Mouse (Mus musculus) small intestine, adult 2 months (tissue): ENCODE results near the gene Stk39. TPM values are rescaled to one million over a fixed set of nuclear protein-coding genes. Genes with fewer than 3 reads are reported as not detected.
A peak's percentile ranks its signal among the peaks of the same experiment; 100 is the strongest.

ENCODE experiments used
- H3K27ac ChIP-seq: fragments of 200-500 bp; 2 replicates; pipeline ENCODE4 v1.5.1; 2012; ENCODE audit warnings: low read depth, low read length, control low read depth, inconsistent platforms; ENCODE audit not compliant: insufficient read depth
- H3K27me3 ChIP-seq: fragments of 200-500 bp; 2 replicates; pipeline ENCODE4 v1.6.1; 2012; ENCODE audit warnings: mild to moderate bottlenecking, moderate library complexity, low read length, inconsistent platforms; ENCODE audit not compliant: control insufficient read depth, insufficient read depth
- H3K36me3 ChIP-seq: fragments of 200-500 bp; 2 replicates; pipeline ENCODE4 v1.6.1; 2012; ENCODE audit warnings: mild to moderate bottlenecking, low read length, control low read depth, inconsistent platforms; ENCODE audit not compliant: control insufficient read depth, insufficient read depth
- H3K4me1 ChIP-seq: fragments of 200-500 bp; 2 replicates; pipeline ENCODE4 v1.6.1; 2012; ENCODE audit warnings: low read length, inconsistent platforms, mixed read lengths; ENCODE audit not compliant: control insufficient read depth, insufficient read depth, insufficient read length
- H3K4me3 ChIP-seq: fragments of 200-500 bp; 2 replicates; pipeline ENCODE4 v1.5.1; 2012; ENCODE audit warnings: low read depth, mild to moderate bottlenecking, control low read depth, inconsistent platforms, low read length, moderate library complexity
- CTCF ChIP-seq: fragments of 200-500 bp; IDR thresholded peaks from 2 replicates; pipeline ENCODE4 v1.5.1; 2012; ENCODE audit warnings: low read depth, mild to moderate bottlenecking, control low read depth, inconsistent platforms, low read length, moderate library complexity, mixed read lengths; ENCODE audit not compliant: insufficient replicate concordance, insufficient read length; ENCODE audit errors: extremely low read depth
- POLR2A ChIP-seq: fragments of 200-500 bp; IDR thresholded peaks from 2 replicates; pipeline ENCODE4 v1.6.1; 2012; ENCODE audit warnings: low read depth, mild to moderate bottlenecking, control low read depth, inconsistent platforms, low read length, moderate library complexity
- WGBS: fragments of 180-500 bp; shearing (Covaris S2); methylation state at CpG from one replicate; pipeline ENCODE4 v1.1.7; 2018; 5-methylcytosine and 5-hydroxymethylcytosine counted together
- polyA plus RNA-seq: library from polyadenylated mRNA; depleted of rRNA; stranded (reverse); fragments of >200 nt; gene quantifications from 2 replicates; pipeline ENCODE4 v1.2.3, GENCODE M21; 2012

Gene Stk39
- polyA plus RNA-seq, 1 experiment, result 4.6 TPM

GRCm38 (mm10) chr2:68409640-68410215, 62.3 kb downstream of the Stk39 start:
- H3K27me3 ChIP-seq, result no peaks in the 10 kb centered on the region
- no peaks in the 10 kb centered on the region for H3K36me3 ChIP-seq
- no peak overlapping the region for H3K27ac ChIP-seq
- 60% methylated on average over 12 of the region's 12 CpGs for WGBS
- TF ChIP-seq CTCF, result no peak
- no peak for TF ChIP-seq POLR2A
- H3K4me1 ChIP-seq, result no peaks in the 10 kb centered on the region
- no peak overlapping the region for H3K4me3 ChIP-seq

- TF ChIP-seq POLR2A (no peak), CTCF (no peak)
- no peaks in the 10 kb centered on the region for H3K27me3 ChIP-seq
- 84% methylated on average over 17 of the region's 17 CpGs for WGBS
- H3K27ac ChIP-seq, result no peak overlapping the region
- no peak overlapping the region for H3K4me3 ChIP-seq
- H3K4me1 ChIP-seq, result no peaks in the 10 kb centered on the region
- no peaks in the 10 kb centered on the region for H3K36me3 ChIP-seq
Measured at GRCm38 (mm10) chr2:68408271-68408980, 63.6 kb downstream of the Stk39 start.

DNA sequence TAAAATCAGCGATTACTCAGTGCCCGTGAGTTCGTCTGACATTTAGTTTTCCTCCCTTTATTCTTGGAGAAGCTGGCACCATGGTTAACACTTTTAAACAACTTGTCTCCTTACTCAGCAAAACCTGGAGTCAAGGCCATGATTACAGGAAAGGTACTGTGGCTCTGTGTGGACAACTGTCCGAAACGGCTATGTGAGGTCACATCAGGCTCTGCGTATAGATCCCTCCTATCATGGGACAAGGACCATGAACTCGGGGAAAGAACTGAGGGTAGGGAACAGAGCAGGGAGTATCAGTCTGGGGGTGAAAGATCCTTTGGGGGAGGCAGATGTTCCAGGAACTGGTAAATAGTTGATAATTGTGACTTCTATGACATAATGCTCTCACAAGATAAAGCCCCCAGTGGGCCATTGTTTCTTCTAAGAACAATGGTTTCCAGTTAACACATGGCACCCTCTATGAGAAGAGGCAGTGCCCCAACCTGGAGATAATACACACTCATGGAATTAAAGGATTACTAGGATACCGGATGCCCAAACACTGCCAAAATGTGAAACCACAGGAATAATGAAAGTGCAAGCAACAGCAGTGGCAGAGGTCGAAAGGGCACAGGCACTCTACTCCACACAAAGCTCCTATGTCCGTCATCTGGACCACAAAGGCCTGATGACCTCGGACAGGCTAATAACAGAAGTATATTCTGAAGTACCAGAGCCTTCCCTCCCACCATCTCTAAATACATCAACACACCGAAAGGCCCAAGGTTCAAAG, 64.7 kb downstream of the Stk39 start:
- H3K36me3 ChIP-seq, result no peaks in the 10 kb centered on the region
- WGBS, result 85% methylated on average over 12 of the region's 12 CpGs
- no peaks in the 10 kb centered on the region for H3K27me3 ChIP-seq
- no peaks in the 10 kb centered on the region for H3K4me1 ChIP-seq
- no peak overlapping the region for H3K27ac ChIP-seq
- TF ChIP-seq CTCF, result no peak
- TF ChIP-seq POLR2A, result no peak
- H3K4me3 ChIP-seq, result no peak overlapping the region

- no peaks in the 10 kb centered on the region for H3K27me3 ChIP-seq
- no peak overlapping the region for H3K27ac ChIP-seq
- 80% methylated on average over 12 of the region's 12 CpGs for WGBS
- H3K4me3 ChIP-seq, result no peak overlapping the region
- no peaks in the 10 kb centered on the region for H3K36me3 ChIP-seq
- no peak for TF ChIP-seq POLR2A
- no peaks in the 10 kb centered on the region for H3K4me1 ChIP-seq
Measured at GRCm38 (mm10) chr2:68406571-68407074, 65.4 kb downstream of the Stk39 start.

DNA sequence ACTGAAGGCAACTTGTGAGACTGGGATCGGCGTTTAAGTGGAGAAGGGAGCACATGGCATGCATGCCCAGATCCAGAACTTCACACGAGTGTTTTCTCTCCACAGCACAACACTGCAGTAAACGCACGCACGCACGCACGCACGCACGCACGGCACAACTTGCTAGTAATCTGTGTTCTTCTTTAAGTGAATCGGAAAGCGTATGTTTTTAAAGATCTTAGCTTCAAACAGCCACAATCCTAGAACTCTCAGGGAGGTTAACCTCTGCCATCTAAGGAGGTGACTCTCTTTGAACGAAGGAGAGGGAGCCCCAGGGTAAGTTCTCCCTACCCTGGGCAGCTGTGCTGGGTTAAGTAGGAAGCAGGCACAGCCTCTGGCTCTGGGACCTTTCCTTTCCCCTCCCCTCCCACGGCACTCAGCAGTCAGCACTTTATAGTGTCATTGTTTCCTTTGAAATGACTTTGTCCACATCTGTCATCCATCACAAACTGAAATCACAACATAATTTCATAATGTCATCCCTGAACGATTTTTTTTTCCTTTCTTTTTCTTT, 66.8 kb downstream of the Stk39 start:
- TF ChIP-seq CTCF (no peak), POLR2A (no peak)
- no peak overlapping the region for H3K27ac ChIP-seq
- peak overlapping the region; percentile 4; the same call in 1 of the 2 replicates for H3K4me3 ChIP-seq
- H3K36me3 ChIP-seq, result no peaks in the 10 kb centered on the region
- no peaks in the 10 kb centered on the region for H3K27me3 ChIP-seq
- 70% methylated on average over 16 of the region's 16 CpGs for WGBS
- H3K4me1 ChIP-seq, result no peaks in the 10 kb centered on the region

DNA sequence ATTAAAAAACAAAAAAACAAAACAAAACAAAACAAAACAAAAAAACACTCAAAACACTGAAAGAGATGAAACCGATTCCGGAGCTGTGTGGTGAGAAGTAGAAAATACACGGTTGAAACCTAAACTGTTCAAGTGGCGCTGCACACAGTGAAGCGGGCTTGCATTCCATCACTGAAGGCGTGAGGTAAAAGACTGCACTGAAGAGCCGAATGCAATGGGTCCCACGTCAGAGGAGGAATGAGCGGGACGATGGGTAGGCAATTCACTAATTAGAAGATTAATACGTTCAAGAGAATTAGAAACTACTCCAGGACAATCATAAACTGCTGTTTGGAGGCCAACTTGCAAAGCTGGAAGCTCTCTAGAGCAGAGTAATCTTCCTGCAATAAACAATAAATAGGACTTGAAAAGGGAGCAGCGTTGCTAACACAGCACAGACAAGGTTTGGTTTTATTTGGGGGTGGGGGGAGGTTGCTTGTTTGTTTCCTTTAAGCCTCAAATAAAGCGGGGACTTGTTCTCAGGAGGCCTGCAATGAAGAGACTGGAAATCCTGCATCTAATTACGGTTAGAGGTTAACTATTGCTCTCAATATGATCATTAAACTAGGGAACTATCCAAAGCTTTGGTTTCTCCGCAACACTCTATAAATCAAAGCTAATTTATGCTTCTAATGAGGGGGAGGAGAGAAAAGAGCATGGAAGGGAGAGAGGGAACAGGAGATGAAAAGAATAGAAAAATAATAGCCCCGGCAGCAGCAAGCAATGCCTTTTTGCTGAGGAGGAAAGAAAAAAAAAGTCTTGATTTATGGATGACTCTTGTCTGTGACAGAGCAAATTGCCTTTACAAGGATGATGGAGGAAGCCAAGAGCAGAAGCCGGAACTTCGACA, 67.5 kb downstream of the Stk39 start:
- no peak overlapping the region for H3K27ac ChIP-seq
- H3K36me3 ChIP-seq, result no peaks in the 10 kb centered on the region
- no peaks in the 10 kb centered on the region for H3K27me3 ChIP-seq
- H3K4me3 ChIP-seq, result peak overlapping the region; percentile 4; the same call in 1 of the 2 replicates
- H3K4me1 ChIP-seq, result 0 out of 2 replicates have a peak, but pooled peaks cover 2% of the 10 kb centered on the region
- TF ChIP-seq CTCF (no peak), POLR2A (no peak)
- WGBS, result 80% methylated on average over 18 of the region's 18 CpGs
